Mouse (Mus musculus): ENCODE results near the gene Maml3. TPM values are rescaled to one million over a fixed set of nuclear protein-coding genes. Genes with fewer than 3 reads are reported as not detected.

Gene Maml3
- total RNA-seq, 2 experiments from 2014 or later: 10.3 to 10.9 TPM

DNA sequence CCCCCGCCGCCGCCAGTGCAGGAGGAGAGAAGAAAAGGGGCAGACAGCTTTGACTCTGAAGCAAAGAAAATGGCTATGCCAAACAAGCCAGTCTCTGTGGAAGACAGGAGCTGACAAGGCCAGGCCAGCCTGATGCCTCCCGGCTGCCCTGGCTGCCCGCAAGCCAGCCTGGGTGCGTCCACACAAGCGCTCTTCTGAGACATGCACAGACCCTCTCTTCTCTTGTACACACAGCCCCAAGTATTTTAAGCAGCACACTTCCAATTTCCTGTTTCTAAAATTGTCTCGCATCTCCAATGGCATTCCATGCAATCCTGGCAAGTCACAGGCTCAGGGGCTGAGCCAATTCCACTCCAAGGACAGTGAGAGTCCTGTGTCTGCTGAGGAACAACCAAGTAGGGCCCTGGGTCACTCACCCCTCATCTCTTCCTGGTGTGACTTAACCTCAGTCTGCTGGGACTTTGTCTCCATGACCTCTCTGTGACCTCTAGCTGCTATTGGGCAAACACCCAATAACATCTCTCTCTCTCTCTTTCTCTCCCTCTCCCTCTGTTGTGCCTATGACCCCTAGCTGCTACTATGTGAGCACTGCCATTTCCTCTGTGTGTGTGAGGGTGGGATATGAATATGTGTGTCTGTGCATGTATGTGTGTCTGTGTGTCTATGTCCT lies 354.9 kb downstream of the Maml3 start:
- Histone ChIP-seq H3K4me3 (no peak overlapping the region), H3K27ac (peak overlapping the region; percentile 47; the same call in 1 of the 2 replicates)
- no peak for TF ChIP-seq CTCF (IDR thresholded peaks at IDR 0.05)
- DNase-seq (ENCODE audit: extremely low spot score in 1 of 2, low spot score in 2 of 2): no peak
- intact Hi-C loops (cut with DNase I): no loop called here

GRCm38 (mm10) chr3:51749421-51749811 lies 355.5 kb downstream of the Maml3 start:
- Histone ChIP-seq H3K27ac (peak overlapping the region; percentile 46; the same call in 1 of the 2 replicates), H3K4me3 (no peak overlapping the region)
- TF ChIP-seq CTCF (IDR thresholded peaks at IDR 0.05): no peak
- DNase-seq (ENCODE audit: extremely low spot score in 1 of 2, low spot score in 2 of 2): no peak
- intact Hi-C loops (cut with DNase I): no loop called here

DNA sequence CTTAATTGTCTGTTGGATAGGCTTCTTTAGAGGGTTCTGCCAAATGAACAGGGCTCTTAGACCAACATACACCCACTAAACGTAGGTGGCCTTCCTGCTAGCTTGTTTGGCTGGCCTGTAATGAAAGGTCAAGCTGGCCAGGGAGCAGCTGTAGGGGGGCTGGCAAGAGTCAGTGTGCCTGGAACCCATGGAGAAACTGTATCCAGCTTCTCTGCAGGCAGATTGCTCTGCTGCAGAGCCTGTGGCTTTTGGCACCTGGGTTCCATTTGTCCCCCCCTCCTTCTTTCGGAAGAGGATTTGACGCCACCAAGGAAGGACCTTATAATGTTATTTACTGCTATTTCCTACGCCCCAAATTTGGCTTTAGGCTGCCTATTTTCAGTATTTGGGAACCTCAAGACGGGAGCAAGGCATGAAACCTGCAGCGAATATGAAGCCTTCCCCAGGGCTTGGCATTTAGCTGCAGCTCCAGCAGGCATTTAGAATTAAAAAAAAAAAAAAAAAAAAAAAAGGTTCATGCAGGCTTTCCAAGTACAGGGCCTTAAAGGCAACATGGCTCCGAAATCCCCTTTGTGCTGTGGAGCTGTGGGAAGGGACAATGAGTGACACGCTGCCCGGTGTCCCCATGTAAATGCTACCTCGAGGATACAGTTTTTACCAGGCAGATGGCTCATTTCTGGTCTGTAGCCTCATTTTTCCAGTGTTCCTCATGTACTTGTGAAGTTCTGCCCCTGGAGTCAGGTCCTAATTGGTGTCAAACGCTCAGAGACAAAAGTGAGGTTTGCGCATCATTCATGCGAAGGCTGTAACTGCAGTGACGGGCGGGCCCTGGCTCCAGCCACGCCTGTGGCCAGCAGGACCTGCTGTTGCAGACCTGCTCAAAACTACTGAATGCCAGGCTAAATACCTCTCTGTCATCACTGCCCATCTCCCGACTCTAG lies 356.2 kb downstream of the Maml3 start:
- Histone ChIP-seq H3K4me3 (no peak overlapping the region), H3K27ac (peak overlapping the region; percentile 46; the same call in 1 of the 2 replicates)
- no peak for TF ChIP-seq CTCF (IDR thresholded peaks at IDR 0.05)
- intact Hi-C loops (cut with DNase I): no loop called here
- no peak for DNase-seq (ENCODE audit: extremely low spot score in 1 of 2, low spot score in 2 of 2)

DNA sequence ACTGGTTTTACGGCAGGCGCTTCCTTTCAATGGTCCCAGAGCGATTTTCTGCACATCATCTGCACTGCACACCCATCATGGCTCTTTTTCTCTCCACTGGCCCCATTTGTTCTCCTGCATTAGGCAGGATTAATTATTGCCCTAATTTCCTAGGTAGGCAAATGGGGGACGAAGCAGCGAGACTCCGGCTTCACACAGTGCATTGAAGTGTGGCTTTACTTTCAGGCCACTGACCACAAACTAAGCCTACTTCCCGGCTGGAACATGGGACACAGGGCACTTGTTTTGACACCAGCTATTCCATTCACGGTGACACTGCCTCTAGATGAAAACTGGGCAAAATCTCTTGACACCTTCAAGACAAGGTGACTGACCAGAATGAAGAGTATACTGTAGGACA lies 358.1 kb downstream of the Maml3 start:
- no peak for TF ChIP-seq CTCF (IDR thresholded peaks at IDR 0.05)
- H3K27ac ChIP-seq: no peak overlapping the region
- DNase-seq (ENCODE audit: extremely low spot score in 1 of 2, low spot score in 2 of 2): no peak
- H3K4me3 ChIP-seq: no peak overlapping the region
- intact Hi-C loops (cut with DNase I): no loop called here

DNA sequence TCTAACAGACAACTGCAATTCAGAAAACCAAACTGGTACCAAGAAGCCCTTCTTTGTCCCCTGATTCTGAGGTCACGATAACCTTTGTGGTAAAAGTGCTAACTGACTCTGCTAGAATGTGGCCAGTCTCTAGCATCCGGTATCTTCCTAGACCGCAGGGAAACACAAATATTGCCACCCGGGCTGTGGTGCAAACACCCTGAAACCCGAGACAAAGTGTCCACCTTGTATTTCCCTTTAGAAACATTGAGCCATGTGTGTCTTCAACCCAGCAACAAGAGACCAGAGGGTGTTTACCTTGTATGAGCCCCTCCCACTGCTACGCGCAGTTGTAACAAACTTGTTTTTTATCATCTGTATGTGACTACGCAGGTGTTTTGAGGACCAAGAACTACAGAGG lies 359.7 kb downstream of the Maml3 start:
- Histone ChIP-seq H3K4me3 (no peak overlapping the region), H3K27ac (no peak overlapping the region)
- TF ChIP-seq CTCF (IDR thresholded peaks at IDR 0.05): no peak
- intact Hi-C loops (cut with DNase I): no loop called here
- DNase-seq (ENCODE audit: extremely low spot score in 1 of 2, low spot score in 2 of 2): no peak

- Histone ChIP-seq H3K4me3 (no peak overlapping the region), H3K27ac (no peak overlapping the region)
- intact Hi-C loops (cut with DNase I): no loop called here
- no peak for TF ChIP-seq CTCF (IDR thresholded peaks at IDR 0.05)
- no peak for DNase-seq (ENCODE audit: extremely low spot score in 1 of 2, low spot score in 2 of 2)
Observed at GRCm38 (mm10) chr3:51744339-51744759, 360.5 kb downstream of the Maml3 start.

- TF ChIP-seq CTCF (IDR thresholded peaks at IDR 0.05): no peak
- Histone ChIP-seq H3K27ac (no peak overlapping the region), H3K4me3 (no peak overlapping the region)
- intact Hi-C loops (cut with DNase I): no loop called here
- no peak for DNase-seq (ENCODE audit: extremely low spot score in 1 of 2, low spot score in 2 of 2)
Observed at GRCm38 (mm10) chr3:51742405-51742804, 362.5 kb downstream of the Maml3 start.

DNA sequence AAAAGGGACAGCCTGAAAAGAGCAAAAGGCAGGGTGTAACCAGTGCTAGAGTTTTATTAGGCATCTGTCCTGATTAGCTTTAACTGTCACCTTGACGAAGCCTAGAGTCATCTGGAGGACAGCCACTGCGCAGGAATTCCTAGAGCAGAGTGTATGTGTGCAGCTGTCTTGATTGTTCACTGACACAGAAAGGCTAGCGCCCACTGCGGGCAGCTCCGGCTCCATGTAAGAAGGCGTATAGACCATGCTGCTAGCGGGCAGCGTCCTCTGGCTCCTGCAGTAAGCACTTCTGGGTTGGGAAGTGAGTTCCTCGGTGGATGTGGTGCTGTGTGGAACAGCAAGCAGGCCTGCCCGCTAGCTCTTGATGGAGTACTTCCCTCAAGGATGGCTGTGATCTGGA lies 363.1 kb downstream of the Maml3 start:
- DNase-seq (ENCODE audit: extremely low spot score in 1 of 2, low spot score in 2 of 2): no peak
- H3K4me3 ChIP-seq: no peak overlapping the region
- no peak for TF ChIP-seq CTCF (IDR thresholded peaks at IDR 0.05)
- intact Hi-C loops (cut with DNase I): no loop called here
- H3K27ac ChIP-seq: no peak overlapping the region

DNA sequence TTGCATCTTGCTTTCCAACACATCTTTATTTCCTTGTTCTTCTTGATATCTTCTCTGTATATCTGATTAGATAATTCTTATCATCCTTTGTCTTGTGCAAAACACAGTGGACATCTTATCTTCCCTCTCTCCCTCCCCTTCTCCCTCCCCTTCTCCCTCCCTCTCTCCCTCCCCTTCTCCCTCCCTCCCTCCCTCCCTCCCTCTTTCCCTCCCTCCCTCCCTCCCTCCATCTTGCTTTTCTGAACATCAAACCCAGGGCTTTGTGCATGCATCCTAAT lies 365.1 kb downstream of the Maml3 start:
- no peak for TF ChIP-seq CTCF (IDR thresholded peaks at IDR 0.05)
- DNase-seq (ENCODE audit: extremely low spot score in 1 of 2, low spot score in 2 of 2): no peak
- intact Hi-C loops (cut with DNase I): no loop called here
- H3K4me3 ChIP-seq: no peak overlapping the region
- H3K27ac ChIP-seq: no peak overlapping the region

GRCm38 (mm10) chr3:51739049-51739834 lies 365.6 kb downstream of the Maml3 start:
- no peak overlapping the region for H3K27ac ChIP-seq
- TF ChIP-seq CTCF (IDR thresholded peaks at IDR 0.05): no peak; the same call in 1 of the 2 replicates
- H3K4me3 ChIP-seq: no peak overlapping the region
- intact Hi-C loops (cut with DNase I): no loop called here
- DNase-seq (ENCODE audit: extremely low spot score in 1 of 2, low spot score in 2 of 2): no peak

- no peak for TF ChIP-seq CTCF (IDR thresholded peaks at IDR 0.05)
- H3K27ac ChIP-seq: no peak overlapping the region
- intact Hi-C loops (cut with DNase I): no loop called here
- DNase-seq (ENCODE audit: extremely low spot score in 1 of 2, low spot score in 2 of 2): no peak
- H3K4me3 ChIP-seq: no peak overlapping the region
Observed at GRCm38 (mm10) chr3:51733685-51734084, 371.2 kb downstream of the Maml3 start.
